1 mouse cellular context compared by ENCODE assay signal in the genomic region with DNA sequence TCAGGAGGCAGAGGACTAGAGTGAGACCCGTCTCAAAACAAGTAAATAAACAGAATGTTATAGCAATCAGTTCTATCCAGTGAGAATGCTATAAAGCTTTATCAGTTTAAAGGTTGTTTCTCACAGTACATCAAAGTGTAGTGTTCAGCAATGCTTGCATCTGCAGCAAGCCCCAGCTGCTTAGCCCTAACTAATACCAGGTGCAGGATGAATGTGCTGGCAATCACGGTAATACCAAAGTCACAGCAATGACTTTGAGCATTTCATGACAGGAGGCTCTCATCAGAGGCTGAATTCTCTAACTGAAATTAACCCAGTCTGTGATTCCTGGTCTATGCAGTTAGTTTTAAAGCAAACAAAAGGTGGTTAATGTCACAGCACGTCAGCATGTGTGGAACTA.
TF ChIP-seq lines count a peak whose summit lies in the region.

No protein-coding gene starts in this region.

TF ChIP-seq in MEL, 35 proteins besides CTCF, POLR2A, EP300 and RAD21:
- TF ChIP-seq MAX (IDR thresholded peaks at IDR 0.05; ENCODE audit: low read length) (no peak), POLR2AphosphoS2 (IDR thresholded peaks at IDR 0.05; ENCODE audit: low read length) (0 out of 2 replicates have a peak, but pooled peaks have one; percentile 60)
